Mouse (Mus musculus) kidney, adult 11 months (tissue): Measurements from ENCODE around the gene Ipp.

Experiments used
- DNase-seq: peaks from one replicate; pipeline ENCODE4 v3.0.0; 2022

Ipp gene

DNA sequence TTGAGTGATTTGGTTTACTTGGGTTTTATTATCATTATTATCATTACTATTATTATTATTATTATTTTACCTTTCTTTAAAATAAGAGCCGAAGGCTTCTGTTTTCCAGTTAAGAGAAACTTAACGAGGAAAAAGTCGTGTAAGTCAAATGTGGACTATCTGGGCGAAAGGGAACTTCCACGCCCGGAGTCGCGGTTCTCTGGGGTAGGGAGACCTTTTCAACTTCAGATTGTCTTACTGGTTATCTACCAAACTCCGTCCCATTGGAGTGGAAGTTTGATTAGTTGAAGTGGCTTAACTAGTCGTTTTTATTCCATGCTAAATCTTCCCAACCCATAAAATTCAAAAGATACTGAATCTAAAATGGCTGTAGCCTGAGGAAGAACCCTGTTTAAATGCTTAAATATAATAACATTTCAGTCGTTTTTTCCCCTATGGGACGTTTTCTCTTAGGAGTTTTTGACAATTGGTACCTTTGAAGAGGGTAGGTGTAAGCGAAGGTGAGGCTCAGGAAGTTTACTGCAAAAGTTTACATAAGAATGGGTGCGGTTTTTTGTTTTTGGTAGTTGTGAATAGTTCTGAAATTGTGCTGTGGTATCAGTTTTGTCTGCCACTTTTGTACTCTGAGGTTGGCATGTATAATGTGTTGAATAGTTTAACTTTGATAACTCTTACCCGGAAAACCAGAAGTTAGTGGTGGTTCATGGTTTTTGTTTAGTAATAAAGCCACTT lies 51.0 kb downstream of the Ipp start:
- DNase-seq: no peak
